Mouse (Mus musculus) heart, embryonic 14.5 days (tissue): ENCODE data around the gene Anks1b. TPM values are rescaled to one million over a fixed set of nuclear protein-coding genes. Genes with fewer than 3 reads are reported as not detected.

Experiments
- ATAC-seq: fragments of 200-750 bp; cut with Nextera tagmentation; 2 replicates; pipeline ENCODE4 v1.8.0; 2017; ENCODE audit warnings: low read depth, moderate TSS enrichment; ENCODE audit not compliant: insufficient number of reproducible peaks, insufficient read depth, low FRiP score
- H3K27ac ChIP-seq, 2 experiments: fragments of 200-500 bp in 1 of 2; fragments of 300-500 bp in 1 of 2; sonication (generic) in 1 of 2; replicated peaks in 1 of 2; 2 replicates each; pipeline ENCODE4 v1.5.1; 2012 to 2014; ENCODE audit warnings: low read depth in 2 of 2, low read length in 2 of 2, control low read depth in 1 of 2, mild to moderate bottlenecking in 1 of 2, mixed read lengths in 1 of 2; ENCODE audit not compliant: control insufficient read depth in 1 of 2, insufficient read depth in 1 of 2
- H3K27me3 ChIP-seq: fragments of 300-500 bp; sonication (generic); 2 replicates; pipeline ENCODE4 v1.6.1; 2014; ENCODE audit warnings: mild to moderate bottlenecking, low read length, control low read depth; ENCODE audit not compliant: control insufficient read depth, insufficient read depth
- H3K36me3 ChIP-seq: fragments of 300-500 bp; sonication (generic); 2 replicates; pipeline ENCODE4 v1.6.1; 2014; ENCODE audit warnings: mild to moderate bottlenecking, control low read depth, low read length, mixed read lengths; ENCODE audit not compliant: control insufficient read depth, insufficient read depth
- H3K4me1 ChIP-seq, 2 experiments: fragments of 200-500 bp in 1 of 2; fragments of 300-500 bp in 1 of 2; sonication (generic) in 1 of 2; 2 replicates each; pipeline ENCODE4 v1.6.1; 2012 to 2014; ENCODE audit warnings: low read length in 2 of 2, control low read depth in 1 of 2, mixed read lengths in 1 of 2; ENCODE audit not compliant: control insufficient read depth in 2 of 2, insufficient read depth in 2 of 2
- H3K4me2 ChIP-seq: fragments of 300-500 bp; sonication (generic); 2 replicates; pipeline ENCODE4 v1.6.1; 2014; ENCODE audit warnings: mild to moderate bottlenecking, low read length
- H3K4me3 ChIP-seq, 2 experiments: fragments of 200-500 bp in 1 of 2; fragments of 300-500 bp in 1 of 2; sonication (generic) in 1 of 2; 2 replicates each; pipeline ENCODE4 v1.5.1; 2012 to 2014; ENCODE audit warnings: low read length in 2 of 2, mild to moderate bottlenecking in 2 of 2, control low read depth in 1 of 2, low read depth in 1 of 2, moderate library complexity in 1 of 2; ENCODE audit not compliant: control insufficient read depth in 1 of 2, insufficient read depth in 1 of 2
- H3K9ac ChIP-seq: fragments of 300-500 bp; sonication (generic); 2 replicates; pipeline ENCODE4 v1.6.1; 2014; ENCODE audit warnings: mild to moderate bottlenecking, low read length
- H3K9me3 ChIP-seq: fragments of 300-500 bp; sonication (generic); 2 replicates; pipeline ENCODE4 v1.6.1; 2016; ENCODE audit warnings: low read length, control low read depth; ENCODE audit not compliant: control insufficient read depth
- WGBS: fragments of 180-500 bp; shearing (Covaris S2); extraction: QIAGEN DNeasy Blood & Tissue Kit; methylation state at CpG from one replicate; pipeline ENCODE4 v1.1.7; 2014; 5-methylcytosine and 5-hydroxymethylcytosine counted together
- polyA plus RNA-seq: library from polyadenylated mRNA; unstranded; fragments of >200 nt; fragmentation: Nextera tagmentation; extraction: Ambion mirVana; gene quantifications from 2 replicates; pipeline ENCODE4 v1.2.1, GENCODE M21; 2014

The Anks1b gene
- polyA plus RNA-seq, 1 experiment from 2014 or later: 0.14 TPM

- Histone ChIP-seq H3K4me3 (no peak overlapping the region), H3K9ac (no peak overlapping the region), H3K36me3 (no peaks in the 10 kb centered on the region), H3K4me1 (no peaks in the 10 kb centered on the region), H3K9me3 (0 out of 2 replicates have a peak, but pooled peaks cover 3% of the 10 kb centered on the region), H3K27me3 (no peaks in the 10 kb centered on the region), H3K27ac (no peak overlapping the region), H3K4me2 (no peak overlapping the region)
- no peak for ATAC-seq
- 70% methylated on average over 12 of the region's 12 CpGs for WGBS
Observed at GRCm38 (mm10) chr10:90432479-90432878, 559.2 kb downstream of the Anks1b start.

- no peak overlapping the region for H3K4me3 ChIP-seq
- no peak overlapping the region for H3K4me2 ChIP-seq
- H3K27me3 ChIP-seq: no peaks in the 10 kb centered on the region
- H3K9ac ChIP-seq: no peak overlapping the region
- no peak overlapping the region for H3K27ac ChIP-seq
- 68% methylated on average over 4 of the region's 4 CpGs for WGBS
- no peak for ATAC-seq
- H3K9me3 ChIP-seq: no peaks in the 10 kb centered on the region
- no peaks in the 10 kb centered on the region for H3K4me1 ChIP-seq
- no peaks in the 10 kb centered on the region for H3K36me3 ChIP-seq
Observed at GRCm38 (mm10) chr10:90441036-90441435, 567.7 kb downstream of the Anks1b start.

- 52% methylated on average over 1 of the region's 1 CpGs for WGBS
- Histone ChIP-seq H3K4me1 (no peaks in the 10 kb centered on the region), H3K27ac (no peak overlapping the region), H3K4me2 (no peak overlapping the region), H3K4me3 (no peak overlapping the region), H3K9ac (no peak overlapping the region), H3K9me3 (no peaks in the 10 kb centered on the region), H3K36me3 (no peaks in the 10 kb centered on the region), H3K27me3 (no peaks in the 10 kb centered on the region)
- ATAC-seq: no peak
Observed at GRCm38 (mm10) chr10:90441656-90442055, 568.3 kb downstream of the Anks1b start.

- ATAC-seq: no peak
- no peaks in the 10 kb centered on the region for H3K36me3 ChIP-seq
- H3K9me3 ChIP-seq: no peaks in the 10 kb centered on the region
- no peak overlapping the region for H3K27ac ChIP-seq
- H3K9ac ChIP-seq: no peak overlapping the region
- H3K4me2 ChIP-seq: no peak overlapping the region
- H3K4me1 ChIP-seq: no peaks in the 10 kb centered on the region
- H3K4me3 ChIP-seq: no peak overlapping the region
- 69% methylated on average over 2 of the region's 2 CpGs for WGBS
- no peaks in the 10 kb centered on the region for H3K27me3 ChIP-seq
Observed at GRCm38 (mm10) chr10:90464906-90465305, 591.6 kb downstream of the Anks1b start.

- Histone ChIP-seq H3K36me3 (no peaks in the 10 kb centered on the region), H3K27ac (no peak overlapping the region), H3K4me1 (no peaks in the 10 kb centered on the region), H3K4me2 (no peak overlapping the region), H3K9ac (no peak overlapping the region), H3K9me3 (no peaks in the 10 kb centered on the region), H3K4me3 (no peak overlapping the region), H3K27me3 (no peaks in the 10 kb centered on the region)
- 86% methylated on average over 6 of the region's 6 CpGs for WGBS
- ATAC-seq: no peak
Observed at GRCm38 (mm10) chr10:90465426-90465825, 592.1 kb downstream of the Anks1b start.

GRCm38 (mm10) chr10:90467546-90467945, 594.2 kb downstream of the Anks1b start:
- H3K9me3 ChIP-seq: no peaks in the 10 kb centered on the region
- no peaks in the 10 kb centered on the region for H3K27me3 ChIP-seq
- no peak overlapping the region for H3K9ac ChIP-seq
- H3K36me3 ChIP-seq: no peaks in the 10 kb centered on the region
- H3K4me1 ChIP-seq: no peaks in the 10 kb centered on the region
- no peak for ATAC-seq
- no peak overlapping the region for H3K4me3 ChIP-seq
- no peak overlapping the region for H3K27ac ChIP-seq
- no peak overlapping the region for H3K4me2 ChIP-seq
- 81% methylated on average over 1 of the region's 1 CpGs for WGBS

- H3K36me3 ChIP-seq: no peaks in the 10 kb centered on the region
- ATAC-seq: no peak
- no peak overlapping the region for H3K9ac ChIP-seq
- H3K4me1 ChIP-seq: no peaks in the 10 kb centered on the region
- no peaks in the 10 kb centered on the region for H3K27me3 ChIP-seq
- 73% methylated on average over 7 of the region's 7 CpGs for WGBS
- H3K4me3 ChIP-seq: no peak overlapping the region
- no peak overlapping the region for H3K27ac ChIP-seq
- H3K9me3 ChIP-seq: no peaks in the 10 kb centered on the region
- H3K4me2 ChIP-seq: no peak overlapping the region
Observed at GRCm38 (mm10) chr10:90493436-90493835, 620.1 kb downstream of the Anks1b start.

GRCm38 (mm10) chr10:90493996-90494642, 620.8 kb downstream of the Anks1b start:
- no peak overlapping the region for H3K9ac ChIP-seq
- no peaks in the 10 kb centered on the region for H3K4me1 ChIP-seq
- no peak overlapping the region for H3K4me3 ChIP-seq
- no peaks in the 10 kb centered on the region for H3K9me3 ChIP-seq
- no peak for ATAC-seq
- WGBS: 70% methylated on average over 3 of the region's 3 CpGs
- H3K27me3 ChIP-seq: no peaks in the 10 kb centered on the region
- no peaks in the 10 kb centered on the region for H3K36me3 ChIP-seq
- no peak overlapping the region for H3K4me2 ChIP-seq
- no peak overlapping the region for H3K27ac ChIP-seq
